Mouse (Mus musculus) urinary bladder, adult 18-20 months (tissue): ENCODE data around the gene Ndufb5.
A peak's percentile ranks its signal among the peaks of the same experiment; 100 is the strongest.
"Not testable (repeated sequence)": the region's sequence is repeated elsewhere in the genome, so short reads cannot be mapped to it uniquely, and the experiment has no call there.

Source experiments
- DNase-seq, 2 experiments: peaks; one replicate each; pipeline ENCODE4 v3.0.0; 2022; ENCODE audit warnings: low spot score in 2 of 2, mixed read lengths in 2 of 2

Gene Ndufb5

GRCm38 (mm10) chr3:32736244-32737171 lies at the start of gene Ndufb5:
Gene Ndufb5, plus strand, starts transcription at chr3:32736990.
- DNase-seq: peak; percentile 97 to 99

- no peak for DNase-seq
Measured at GRCm38 (mm10) chr3:32687156-32687555, 49.6 kb upstream of the Ndufb5 start.

GRCm38 (mm10) chr3:32689567-32689999 lies 47.2 kb upstream of the Ndufb5 start:
- no peak for DNase-seq

- DNase-seq: no peak
Measured at GRCm38 (mm10) chr3:32690008-32690407, 46.8 kb upstream of the Ndufb5 start.

- DNase-seq: no peak
Measured at GRCm38 (mm10) chr3:32690901-32691300, 45.9 kb upstream of the Ndufb5 start.

- DNase-seq: no peak
Measured at GRCm38 (mm10) chr3:32691841-32692240, 44.9 kb upstream of the Ndufb5 start.

GRCm38 (mm10) chr3:32694211-32694610 lies 42.6 kb upstream of the Ndufb5 start:
- no peak for DNase-seq

- DNase-seq: no peak
Measured at GRCm38 (mm10) chr3:32694737-32695582, 41.8 kb upstream of the Ndufb5 start.

GRCm38 (mm10) chr3:32695583-32695980 lies 41.2 kb upstream of the Ndufb5 start:
- DNase-seq: no peak

- DNase-seq: peak; percentile 62 to 74
Measured at GRCm38 (mm10) chr3:32698228-32698863, 38.4 kb upstream of the Ndufb5 start.

GRCm38 (mm10) chr3:32704021-32704420 lies 32.8 kb upstream of the Ndufb5 start:
- not testable (repeated sequence) for DNase-seq

- DNase-seq: not testable (repeated sequence)
Measured at GRCm38 (mm10) chr3:32704632-32705031, 32.2 kb upstream of the Ndufb5 start.

- DNase-seq: not testable (repeated sequence)
Measured at GRCm38 (mm10) chr3:32705647-32706348, 31.0 kb upstream of the Ndufb5 start, which contains the start of gene Actl6a. Gene Actl6a, plus strand, starts transcription at chr3:32706298.

GRCm38 (mm10) chr3:32708052-32708367 lies 28.8 kb upstream of the Ndufb5 start:
- DNase-seq: no peak

GRCm38 (mm10) chr3:32708368-32709231 lies 28.2 kb upstream of the Ndufb5 start:
- peak; percentile 98 to 99 for DNase-seq

- no peak for DNase-seq
Measured at GRCm38 (mm10) chr3:32709388-32709787, 27.4 kb upstream of the Ndufb5 start.

- DNase-seq: no peak
Measured at GRCm38 (mm10) chr3:32713711-32714110, 23.1 kb upstream of the Ndufb5 start.

- DNase-seq: not testable (repeated sequence)
Measured at GRCm38 (mm10) chr3:32717403-32717802, 19.4 kb upstream of the Ndufb5 start.

GRCm38 (mm10) chr3:32718271-32718670 lies 18.5 kb upstream of the Ndufb5 start:
- no peak for DNase-seq

- DNase-seq: no peak
Measured at GRCm38 (mm10) chr3:32724191-32724590, 12.6 kb upstream of the Ndufb5 start.
